Mouse (Mus musculus) brain, embryonic 14.5 days (tissue): Measurements from ENCODE around the gene Ptpn11.

ENCODE experiments used
- CTCF ChIP-seq: fragments of 200-500 bp; IDR thresholded peaks from 2 replicates; pipeline ENCODE4 v1.5.1; 2012; ENCODE audit warnings: inconsistent platforms, mild to moderate bottlenecking, moderate library complexity, borderline replicate concordance; ENCODE audit not compliant: insufficient read depth, insufficient read length; ENCODE audit errors: extremely low read depth
- POLR2A ChIP-seq: fragments of 200-500 bp; IDR thresholded peaks from 2 replicates; pipeline ENCODE4 v1.6.1; 2012; ENCODE audit warnings: mild to moderate bottlenecking, inconsistent platforms, borderline replicate concordance; ENCODE audit not compliant: poor library complexity, insufficient read depth, insufficient read length, severe bottlenecking; ENCODE audit errors: extremely low read depth

- TF ChIP-seq POLR2A = no peak
- no peak for TF ChIP-seq CTCF
Observed at GRCm38 (mm10) chr5:121123399-121123798, 67.8 kb downstream of the Ptpn11 start.
